Comparison of ENCODE assay signal across 18 mouse cellular contexts in genomic region chrX:52558526-52558925, GRCm38 (mm10). TPM values are rescaled to one million over a fixed set of nuclear protein-coding genes. Genes with fewer than 3 reads are reported as not detected.
"Had no signal": no experiment of that assay in that cellular context is flagged by ENCODE, and none has a peak within 500 bp of the region (broad histone marks: within the 10 kb centered on the region; RNA-seq: fewer than 3 reads in every experiment).

No protein-coding gene starts in this region.

- H3K36me3 ChIP-seq: midbrain, embryonic 13.5 days; midbrain, embryonic 15.5 days; neural tube, embryonic 13.5 days; neural tube, embryonic 15.5 days had no signal

- H3K4me2 ChIP-seq: lung, embryonic 14.5 days; midbrain, embryonic 11.5 days; midbrain, embryonic 13.5 days; midbrain, embryonic 15.5 days; neural tube, embryonic 13.5 days; neural tube, embryonic 15.5 days had no signal

- H3K4me1 ChIP-seq: midbrain, embryonic 13.5 days; midbrain, embryonic 15.5 days; neural tube, embryonic 13.5 days; neural tube, embryonic 15.5 days had no signal

- DNase-seq: lung, adult 18-20 months; lung, postnatal 10 days; lung, postnatal 4 days; right cerebral cortex, adult 18-20 months; right cerebral cortex, postnatal 25 days; right cerebral cortex, postnatal 4 days; spleen, adult 18-20 months; thymus, adult 18-20 months; thymus, postnatal 14 days; thymus, postnatal 36 days had no signal

- H3K27me3 ChIP-seq: midbrain, embryonic 15.5 days; neural tube, embryonic 13.5 days; neural tube, embryonic 15.5 days had no signal

- H3K4me3 ChIP-seq: midbrain, embryonic 13.5 days; midbrain, embryonic 15.5 days; myocyte; neural tube, embryonic 13.5 days; neural tube, embryonic 15.5 days had no signal

- H3K9me3 ChIP-seq: midbrain, embryonic 13.5 days; midbrain, embryonic 15.5 days; neural tube, embryonic 13.5 days; neural tube, embryonic 15.5 days had no signal

- ATAC-seq: midbrain, embryonic 13.5 days; midbrain, embryonic 15.5 days had no signal

- H3K27ac ChIP-seq: midbrain, embryonic 13.5 days; midbrain, embryonic 15.5 days; neural tube, embryonic 13.5 days; neural tube, embryonic 15.5 days had no signal

- H3K9ac ChIP-seq: lung, embryonic 14.5 days; midbrain, embryonic 13.5 days; midbrain, embryonic 15.5 days; neural tube, embryonic 13.5 days; neural tube, embryonic 15.5 days had no signal

RNA-seq across cellular contexts. Expression of gene Gpc3, which starts 55.2 kb away (rescaled TPM):
- total RNA-seq: megakaryocyte-erythroid progenitor cell, adult 5-6 weeks had no signal
- polyA plus RNA-seq: myocyte had no signal
